Mouse (Mus musculus): ENCODE results near the gene Hcst.
A peak's percentile ranks its signal among the peaks of the same experiment; 100 is the strongest.

Gene Hcst

DNA sequence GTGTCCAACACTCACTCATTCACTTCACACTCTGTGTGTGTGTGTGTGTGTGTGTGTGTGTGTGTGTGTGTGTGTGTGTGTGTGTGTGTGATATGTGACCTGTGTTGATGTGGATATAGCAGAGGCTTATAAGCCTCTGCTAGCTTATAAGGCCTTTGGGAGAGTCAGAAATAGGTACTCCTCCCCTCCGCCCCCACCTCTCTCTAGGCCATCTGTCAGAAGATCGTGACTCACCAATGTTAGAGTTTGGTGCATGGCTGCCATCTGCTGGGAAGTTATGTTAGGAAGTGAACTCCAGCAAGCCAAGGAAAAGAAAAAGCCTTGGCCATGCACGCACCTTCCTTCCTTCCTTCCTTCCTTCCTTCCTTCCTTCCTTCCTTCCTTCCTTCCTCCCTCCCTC, 12.1 kb upstream of the Hcst start:
- peak; percentile 72 to 73 for DNase-seq

GRCm38 (mm10) chr7:30430191-30430590, 10.5 kb upstream of the Hcst start:
- DNase-seq, result no peak

GRCm38 (mm10) chr7:30429327-30429726, 9.7 kb upstream of the Hcst start:
- DNase-seq, result no peak

- DNase-seq, result peak; percentile 74 to 79
These were observed 3.5 kb upstream of the Hcst start for GRCm38 (mm10) chr7:30423071-30423641.

GRCm38 (mm10) chr7:30422560-30422959, 2.9 kb upstream of the Hcst start:
- DNase-seq, result peak in 1 of 2 experiments; percentile 48

DNA sequence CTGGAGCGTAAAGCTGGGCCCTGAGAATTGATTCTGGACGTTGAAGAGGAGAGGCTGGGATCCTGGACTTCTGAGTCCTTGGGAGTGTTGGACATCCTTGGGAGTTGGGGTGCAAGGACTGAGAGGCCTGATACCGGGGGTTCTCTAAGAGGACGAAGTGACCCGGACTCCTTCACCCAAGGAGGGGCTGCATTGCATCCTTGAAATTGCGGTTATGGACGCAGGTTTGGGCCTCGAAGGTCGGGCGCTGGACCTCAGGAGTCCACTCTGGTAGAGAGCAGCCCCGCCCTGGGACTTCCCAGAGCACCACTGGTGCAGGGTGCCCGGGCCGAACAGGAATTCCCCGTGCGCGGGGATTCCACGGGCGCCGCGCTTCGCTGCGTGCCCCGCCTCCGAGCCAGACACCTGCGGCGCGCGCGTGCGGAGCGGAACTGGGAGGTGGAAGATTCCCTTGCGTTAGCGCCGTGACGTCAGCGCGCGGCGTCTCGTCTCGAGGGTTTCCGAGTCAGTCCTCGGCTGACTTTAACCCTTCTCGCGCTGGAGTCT, 2.3 kb upstream of the Hcst start:
- DNase-seq, result peak; percentile 93 to 96

DNA sequence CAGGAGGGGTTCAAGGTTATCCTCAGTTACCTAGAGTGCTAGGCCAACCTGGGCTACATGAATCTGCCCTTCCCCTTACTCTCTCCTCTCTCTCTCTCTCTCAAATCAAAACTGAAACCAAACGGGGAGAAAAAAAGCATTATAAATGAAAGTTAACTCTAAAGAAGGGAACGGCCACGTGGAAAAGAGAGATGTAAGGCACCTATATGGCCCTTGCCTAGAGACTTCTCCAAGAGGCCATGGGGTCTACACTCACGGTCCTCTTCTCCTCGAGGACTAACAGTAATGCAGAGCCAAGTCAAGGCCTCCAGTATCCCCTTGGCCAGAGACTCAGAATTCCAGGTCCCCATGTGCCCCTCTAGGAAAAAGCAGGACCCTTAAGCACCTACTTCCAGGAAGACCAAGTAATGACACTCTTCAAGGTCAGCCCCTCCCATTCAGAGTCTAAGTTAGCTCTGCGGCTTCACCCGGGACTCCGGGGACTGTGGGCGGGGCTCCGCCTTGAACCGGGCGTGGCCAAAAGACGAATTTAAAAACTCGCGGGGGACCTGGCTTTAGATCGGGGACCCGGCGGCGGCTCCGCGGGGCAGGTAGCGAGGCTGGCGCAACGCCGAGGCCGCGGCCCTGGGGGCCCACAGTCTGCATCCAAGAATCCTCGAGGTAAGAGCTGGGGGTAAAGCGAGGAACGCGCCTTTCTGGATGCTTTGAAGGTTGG, 1.7 kb upstream of the Hcst start, which contains the start of gene Nfkbid:
Gene Nfkbid (plus strand): TSS at position 558 of the 715 bp plus-strand sequence.
- peak; percentile 94 to 95 for DNase-seq

DNA sequence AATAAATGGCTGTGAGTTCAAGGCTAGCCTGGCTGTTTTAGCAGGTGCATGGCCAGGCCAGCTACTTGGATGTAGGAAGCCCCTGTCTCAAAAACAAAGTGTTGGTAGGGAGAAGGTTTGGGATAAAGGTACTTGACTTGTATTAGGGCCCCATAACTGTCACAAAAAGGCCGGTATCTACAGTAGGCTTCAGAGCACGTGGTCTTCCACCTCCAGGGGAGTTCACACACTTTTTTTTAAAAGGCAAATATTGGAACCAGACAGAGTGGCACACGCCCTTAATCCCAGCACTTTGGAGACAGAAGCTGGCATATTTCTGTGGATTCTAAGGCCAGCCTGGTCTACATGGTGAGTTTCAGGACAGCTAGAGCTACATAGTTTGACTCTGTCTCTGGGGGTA, 1.0 kb upstream of the Hcst start:
- no peak for DNase-seq

DNA sequence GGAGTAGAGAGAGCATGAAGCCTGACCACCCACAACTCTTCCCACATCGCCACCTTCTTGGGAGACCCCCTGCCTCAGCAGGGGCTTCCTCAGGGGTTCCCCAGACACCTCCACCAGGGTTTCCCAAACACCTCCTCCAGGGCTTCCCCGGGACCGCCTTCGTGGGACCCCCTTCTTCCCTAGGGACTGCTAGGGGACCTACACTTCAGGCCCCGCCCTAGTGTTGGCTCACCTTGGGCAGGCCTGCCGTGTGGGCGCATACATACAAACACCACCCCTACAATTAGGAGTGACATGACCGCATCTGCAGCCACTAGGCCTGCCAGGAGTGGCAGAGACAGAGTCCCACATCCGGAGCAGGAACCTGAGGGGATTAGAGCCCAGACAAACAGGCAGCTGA, 1.8 kb downstream of the Hcst start:
- peak; percentile 49 to 65 for DNase-seq

DNA sequence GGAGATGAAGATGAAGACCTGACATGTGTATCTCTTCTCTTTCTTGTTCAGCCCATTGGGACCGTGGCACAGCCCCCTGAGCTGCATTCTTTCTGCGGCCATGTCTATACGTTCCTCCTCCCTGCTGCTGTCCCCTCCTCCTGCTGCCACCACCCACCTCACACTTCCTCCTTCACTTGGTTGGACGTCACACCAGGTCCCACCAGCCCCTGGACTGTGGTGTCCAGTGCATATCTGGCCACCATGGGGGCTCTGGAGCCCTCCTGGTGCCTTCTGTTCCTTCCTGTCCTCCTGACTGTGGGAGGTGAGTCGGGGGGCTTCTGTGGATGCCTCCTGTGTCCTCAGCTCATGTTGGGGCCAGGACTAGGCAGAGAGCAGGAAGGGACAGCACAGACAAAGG, 6.1 kb downstream of the Hcst start, which contains the start of gene Tyrobp:
Gene Tyrobp (plus strand): TSS at position 165 of the 400 bp plus-strand sequence.
- DNase-seq, result no peak

GRCm38 (mm10) chr7:30412735-30413147, 6.9 kb downstream of the Hcst start:
- DNase-seq, result peak; percentile 49 to 64

GRCm38 (mm10) chr7:30411023-30411422, 8.6 kb downstream of the Hcst start:
- DNase-seq, result no peak

- no peak for DNase-seq
These were observed 9.9 kb downstream of the Hcst start for GRCm38 (mm10) chr7:30409789-30410188.

- no peak for DNase-seq
These were observed 11.0 kb downstream of the Hcst start for GRCm38 (mm10) chr7:30408639-30409038.

DNA sequence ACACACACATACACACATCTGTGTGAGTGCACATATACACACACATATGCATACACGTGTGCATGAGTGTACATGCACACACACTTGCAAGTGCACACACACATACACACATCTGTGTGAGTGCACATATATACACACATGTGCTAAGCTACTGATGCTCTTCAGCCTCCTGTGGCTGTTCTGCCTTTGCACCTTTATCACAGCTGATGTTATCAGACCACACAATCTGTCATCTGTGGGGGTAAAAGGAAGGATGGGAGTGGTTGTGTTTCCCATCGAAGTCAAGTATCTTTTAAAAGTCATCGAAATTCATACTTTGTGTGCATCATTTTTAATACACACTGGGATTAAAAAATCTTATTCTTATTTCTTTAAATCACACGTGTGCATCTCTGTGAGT, 17.3 kb downstream of the Hcst start:
- no peak for DNase-seq

- DNase-seq, result no peak
These were observed 20.0 kb downstream of the Hcst start for GRCm38 (mm10) chr7:30399671-30400070.

- peak; percentile 33 to 34 for DNase-seq
These were observed 24.8 kb downstream of the Hcst start for GRCm38 (mm10) chr7:30394871-30395270.

- DNase-seq, result peak; percentile 75 to 80
These were observed 25.3 kb downstream of the Hcst start for GRCm38 (mm10) chr7:30394379-30394778.

- DNase-seq, result peak; percentile 48 to 52
These were observed 26.0 kb downstream of the Hcst start for GRCm38 (mm10) chr7:30393631-30394030.

DNA sequence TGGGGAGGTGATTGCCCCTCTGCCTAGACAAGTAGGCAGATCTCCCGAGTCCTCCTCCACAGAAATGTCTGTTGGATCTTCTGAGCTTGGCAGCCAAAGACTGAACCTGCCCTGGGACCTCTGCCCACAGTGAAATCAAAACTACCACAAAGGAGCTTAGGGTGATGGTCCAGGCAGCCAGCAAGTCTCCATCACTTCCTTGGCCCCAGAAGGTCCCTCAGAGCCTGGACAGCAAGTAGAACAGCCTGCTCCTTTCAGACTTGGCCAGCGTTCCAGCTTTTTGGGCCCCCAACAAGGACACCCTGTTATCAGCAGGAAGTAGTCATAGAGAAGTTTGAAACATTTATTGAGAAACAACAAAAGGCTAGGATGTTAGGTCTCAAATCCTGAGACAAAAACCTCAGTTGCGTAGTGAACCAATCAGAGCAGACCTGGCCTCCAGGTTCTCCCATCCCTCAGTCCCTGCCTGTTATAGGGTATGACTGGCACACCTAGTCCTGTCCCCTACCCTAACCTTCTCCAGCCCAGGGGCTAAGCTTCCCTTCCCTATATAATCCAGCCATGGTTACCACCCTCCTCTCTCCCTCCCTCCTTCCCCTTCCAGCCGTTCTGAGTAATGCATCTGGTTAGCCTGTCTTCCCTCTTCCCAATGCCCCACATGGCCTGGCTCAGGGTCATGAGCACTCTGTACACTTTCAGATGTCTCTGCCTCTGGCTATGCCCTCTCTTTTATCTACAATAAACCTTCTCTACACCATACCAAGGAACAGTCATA, 26.7 kb downstream of the Hcst start:
- DNase-seq, result no peak

DNA sequence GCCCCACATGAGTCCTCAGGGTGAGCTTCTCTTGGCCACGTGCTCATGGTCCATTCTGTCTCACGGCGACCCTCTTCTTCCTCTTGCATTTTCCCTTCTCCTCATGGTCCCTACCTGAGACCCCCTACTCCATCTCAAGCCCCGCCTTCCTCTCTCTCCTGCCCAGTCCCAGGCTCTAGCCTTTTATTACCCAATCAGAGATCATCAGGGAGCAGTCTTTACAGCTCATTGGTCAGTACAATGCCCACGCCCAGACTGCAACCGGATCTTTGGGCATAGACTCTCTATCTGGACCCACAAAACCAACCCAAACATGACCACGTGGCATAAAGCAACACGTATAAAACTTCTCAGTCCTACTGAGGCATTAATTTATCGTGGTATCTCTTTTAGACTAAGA, 35.5 kb downstream of the Hcst start:
- no peak for DNase-seq

DNA sequence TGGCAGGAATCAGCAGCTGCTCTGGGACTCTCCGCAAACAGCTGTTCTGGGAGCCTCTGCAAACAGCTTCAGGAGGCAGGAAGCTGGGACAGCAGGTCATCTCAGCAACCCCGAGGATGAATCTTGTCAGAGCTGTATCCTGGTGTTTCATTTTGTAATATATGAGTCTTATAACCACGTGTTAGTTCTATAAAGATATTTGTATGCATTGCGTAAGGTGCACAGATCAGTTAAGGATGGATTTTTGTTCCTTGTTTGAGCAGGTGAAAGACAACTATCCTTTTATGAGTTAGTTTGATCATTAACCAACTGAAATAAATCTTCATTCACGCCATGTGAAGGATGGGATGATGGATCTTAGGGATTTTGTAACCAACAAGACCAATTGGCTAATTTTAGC, 39.6 kb downstream of the Hcst start:
- no peak for DNase-seq

- DNase-seq, result peak; percentile 85 to 91
These were observed 46.1 kb downstream of the Hcst start for GRCm38 (mm10) chr7:30373501-30373962.

All from thymus, postnatal 36 days (tissue).